Mouse (Mus musculus): Measurements from ENCODE around the gene Tmem63c. TPM values are rescaled to one million over a fixed set of nuclear protein-coding genes. Genes with fewer than 3 reads are reported as not detected.

The Tmem63c gene
- total RNA-seq, 2 experiments from 2014 or later: 41.7 to 43.8 TPM

DNA sequence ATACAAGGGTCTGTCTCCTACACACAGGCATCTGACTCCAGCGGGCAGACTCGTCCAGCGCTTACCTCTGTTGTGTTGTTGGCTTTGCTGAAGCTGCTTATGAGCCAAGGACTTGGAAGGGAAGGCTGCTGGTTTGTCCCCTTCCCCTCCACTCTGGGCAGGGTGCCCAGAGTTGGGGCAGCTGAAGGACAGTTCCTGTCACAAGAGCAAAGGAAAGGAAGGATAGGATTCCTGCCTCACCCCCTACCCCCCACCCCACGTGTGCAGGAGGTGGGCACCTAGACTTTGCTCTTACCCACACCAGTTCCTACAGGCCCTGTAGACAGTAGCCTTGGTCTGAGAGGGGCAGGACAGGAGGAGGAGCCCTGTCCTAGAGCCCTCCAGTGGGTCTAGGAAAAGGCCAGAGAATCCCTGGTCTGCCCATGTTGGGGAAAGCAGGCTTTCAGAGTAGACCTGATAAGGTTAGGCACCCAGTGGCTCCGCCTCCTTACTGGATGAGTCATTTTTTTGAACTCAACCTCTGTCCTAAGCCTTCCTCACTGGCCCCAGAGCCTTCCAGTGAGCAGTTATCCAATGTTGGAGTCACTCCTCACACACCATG, 10.1 kb downstream of the Tmem63c start:
- intact Hi-C loops (cut with DNase I): no loop called here
- Histone ChIP-seq H3K27ac (no peak overlapping the region), H3K4me3 (no peak overlapping the region)
- no peak for TF ChIP-seq CTCF (IDR thresholded peaks at IDR 0.05)
- DNase-seq (ENCODE audit: extremely low spot score in 1 of 2, low spot score in 2 of 2): no peak

DNA sequence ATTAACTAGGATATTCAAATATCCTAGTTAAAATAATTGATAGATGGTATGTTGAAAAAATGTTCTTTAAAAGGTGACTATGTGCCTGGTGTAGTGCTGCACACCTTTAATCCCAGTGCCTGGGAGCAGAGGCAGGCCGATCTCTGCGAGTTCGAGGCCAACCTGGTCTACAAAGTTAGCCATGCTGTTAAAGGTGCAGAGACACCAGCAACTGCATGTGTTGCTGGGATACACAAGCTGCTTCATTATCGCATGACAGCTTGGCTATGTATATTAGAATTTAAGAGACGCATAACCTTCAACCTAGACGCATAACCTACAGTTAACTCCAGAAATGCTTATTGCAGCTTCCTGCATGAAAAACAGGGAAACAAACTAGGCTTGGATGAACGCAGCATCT, 15.5 kb downstream of the Tmem63c start:
- no peak for TF ChIP-seq CTCF (IDR thresholded peaks at IDR 0.05)
- DNase-seq (ENCODE audit: extremely low spot score in 1 of 2, low spot score in 2 of 2): no peak
- intact Hi-C loops (cut with DNase I): no loop called here
- H3K4me3 ChIP-seq: no peak overlapping the region
- no peak overlapping the region for H3K27ac ChIP-seq

DNA sequence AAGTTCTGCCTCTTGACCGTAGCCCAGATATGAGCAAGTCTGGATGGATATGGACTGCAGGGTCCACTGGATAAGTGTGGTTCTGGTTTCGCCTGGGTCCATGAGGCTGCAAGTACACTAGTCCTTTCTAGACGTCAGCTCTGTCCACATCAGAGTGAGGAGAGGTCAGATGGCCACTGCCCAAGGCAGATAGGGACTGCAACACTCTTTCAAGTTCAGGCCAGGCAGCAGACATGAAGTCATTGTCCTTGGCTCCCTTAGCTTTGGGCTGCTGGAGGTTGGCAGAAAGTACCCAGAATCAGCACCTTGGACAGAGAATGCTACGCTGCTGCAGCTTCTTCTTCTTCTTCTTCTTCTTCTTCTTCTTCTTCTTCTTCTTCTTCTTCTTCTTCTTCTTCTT, 19.0 kb downstream of the Tmem63c start:
- Histone ChIP-seq H3K4me3 (no peak overlapping the region), H3K27ac (peak overlapping the region; percentile 50; the same call in 1 of the 2 replicates)
- no peak for DNase-seq (ENCODE audit: extremely low spot score in 1 of 2, low spot score in 2 of 2)
- no peak for TF ChIP-seq CTCF (IDR thresholded peaks at IDR 0.05)
- intact Hi-C loops (cut with DNase I): no loop called here

DNA sequence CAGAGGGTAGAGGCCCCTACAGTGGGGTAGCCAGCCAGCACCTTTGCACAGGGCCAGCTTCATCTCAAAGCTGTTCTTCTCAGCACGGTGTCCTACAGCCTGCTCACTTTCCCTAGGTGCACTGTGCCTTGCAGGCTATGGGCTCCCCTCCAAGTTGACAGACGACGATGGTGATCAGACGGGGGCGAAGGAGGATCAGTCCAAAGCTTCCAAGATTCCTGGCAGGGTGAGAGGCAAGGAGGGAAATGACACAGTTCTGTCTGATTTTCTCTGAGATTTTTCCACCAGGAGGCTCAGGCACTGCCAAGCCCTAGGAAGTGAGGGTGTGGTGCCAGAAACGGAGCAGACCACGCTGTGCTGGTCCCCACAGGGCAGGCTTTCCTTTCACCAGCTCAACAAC, 19.7 kb downstream of the Tmem63c start:
- H3K27ac ChIP-seq: peak overlapping the region; percentile 78
- H3K4me3 ChIP-seq: no peak overlapping the region
- intact Hi-C loops (cut with DNase I): no loop called here
- TF ChIP-seq CTCF (IDR thresholded peaks at IDR 0.05): no peak; the same call in 1 of the 2 replicates
- peak; percentile 37 to 72 for DNase-seq (ENCODE audit: extremely low spot score in 1 of 2, low spot score in 2 of 2)

DNA sequence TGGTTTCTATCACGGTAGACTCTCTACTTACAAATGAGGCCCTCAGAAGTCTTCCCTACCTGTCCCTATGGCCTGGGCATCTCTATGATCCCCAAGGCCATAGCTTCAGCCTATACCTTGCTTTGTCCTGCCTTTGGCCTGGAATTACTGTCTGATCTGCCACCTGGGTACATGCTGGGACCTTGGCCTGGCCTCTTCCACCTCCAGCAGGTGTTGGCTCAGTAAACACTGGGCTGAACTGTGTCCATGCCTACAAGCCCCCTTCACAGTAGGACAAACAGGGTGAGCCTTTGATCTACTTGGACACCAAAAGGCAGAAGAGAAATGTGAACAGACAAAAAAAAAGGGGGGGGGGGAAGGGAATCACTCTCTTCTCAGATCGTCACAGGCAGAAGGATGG, 21.3 kb downstream of the Tmem63c start:
- H3K4me3 ChIP-seq: no peak overlapping the region
- peak overlapping the region; percentile 86 for H3K27ac ChIP-seq
- DNase-seq (ENCODE audit: extremely low spot score in 1 of 2, low spot score in 2 of 2): no peak
- intact Hi-C loops (cut with DNase I): loop anchor here (2.0 kb wide), 1 partner anchor 16 kb away; no protein-coding TSS in a partner anchor
- no peak for TF ChIP-seq CTCF (IDR thresholded peaks at IDR 0.05)

DNA sequence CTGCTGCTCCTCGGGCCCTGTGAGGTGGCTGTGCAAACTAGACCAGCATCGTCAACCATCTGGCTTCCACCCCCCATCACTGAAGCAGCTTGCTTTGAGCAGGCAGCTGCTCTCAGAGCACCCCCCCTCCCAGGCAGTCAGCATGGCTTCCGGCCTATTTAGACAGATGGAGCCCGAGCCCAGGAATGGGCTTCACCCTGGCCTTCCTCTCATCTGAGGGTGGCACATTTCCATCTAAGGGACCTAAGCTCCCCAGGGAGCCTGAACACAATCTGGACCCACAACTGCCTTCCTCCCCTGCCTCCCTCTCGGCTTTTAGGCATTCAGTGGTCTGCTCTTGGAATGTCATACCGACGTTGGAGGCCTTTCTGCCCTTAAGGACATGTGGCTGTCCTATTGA, 22.1 kb downstream of the Tmem63c start:
- Histone ChIP-seq H3K4me3 (no peak overlapping the region), H3K27ac (peak overlapping the region; percentile 86)
- DNase-seq (ENCODE audit: extremely low spot score in 1 of 2, low spot score in 2 of 2): peak; percentile 37 to 54
- no peak for TF ChIP-seq CTCF (IDR thresholded peaks at IDR 0.05)
- intact Hi-C loops (cut with DNase I): loop anchor here (2.0 kb wide), 1 partner anchor 16 kb away; no protein-coding TSS in a partner anchor

DNA sequence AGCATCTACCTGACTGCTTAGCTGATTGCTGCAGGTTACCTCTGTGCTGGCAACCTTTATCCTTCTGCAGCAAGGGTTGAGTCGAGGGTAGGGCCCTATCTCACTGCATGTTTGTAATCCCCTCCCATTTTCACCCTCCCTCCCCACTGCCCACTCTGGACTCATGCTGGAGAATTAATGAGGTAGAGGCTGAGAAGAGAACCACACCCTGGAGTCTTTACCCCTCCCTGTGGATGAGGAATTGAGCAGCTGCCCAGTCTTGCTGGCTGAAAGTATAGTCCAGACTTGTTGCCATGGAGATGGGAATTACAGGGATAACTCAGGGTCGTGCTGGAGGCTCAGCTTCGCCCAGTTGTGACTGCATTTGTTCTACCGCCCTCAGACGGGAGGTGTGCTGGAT, 23.6 kb downstream of the Tmem63c start:
- intact Hi-C loops (cut with DNase I): no loop called here
- peak overlapping the region; percentile 86 for H3K27ac ChIP-seq
- TF ChIP-seq CTCF (IDR thresholded peaks at IDR 0.05): no peak
- DNase-seq (ENCODE audit: extremely low spot score in 1 of 2, low spot score in 2 of 2): peak in 1 of 2 experiments; percentile 49
- no peak overlapping the region for H3K4me3 ChIP-seq

DNA sequence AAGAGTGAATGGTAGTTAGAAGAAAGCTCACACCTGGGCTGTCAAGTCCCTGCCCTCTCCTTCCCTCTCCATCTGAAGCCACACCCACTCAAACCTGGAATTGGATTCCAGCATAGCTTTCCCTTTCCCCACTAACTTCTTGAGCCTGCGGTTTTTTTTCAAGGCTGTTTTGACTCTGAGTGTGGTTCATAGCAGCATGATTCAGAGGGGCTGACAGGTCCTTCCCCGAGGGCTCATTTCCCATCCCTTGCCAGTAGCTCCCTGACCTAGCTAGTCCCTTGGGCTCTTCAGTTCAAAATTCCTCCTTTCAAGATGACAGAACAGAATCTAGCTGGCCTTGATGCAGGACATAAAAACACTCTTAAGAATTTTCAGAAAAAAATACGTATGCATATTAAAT, 26.4 kb downstream of the Tmem63c start:
- Histone ChIP-seq H3K27ac (no peak overlapping the region), H3K4me3 (no peak overlapping the region)
- no peak for TF ChIP-seq CTCF (IDR thresholded peaks at IDR 0.05)
- no peak for DNase-seq (ENCODE audit: extremely low spot score in 1 of 2, low spot score in 2 of 2)
- intact Hi-C loops (cut with DNase I): no loop called here

DNA sequence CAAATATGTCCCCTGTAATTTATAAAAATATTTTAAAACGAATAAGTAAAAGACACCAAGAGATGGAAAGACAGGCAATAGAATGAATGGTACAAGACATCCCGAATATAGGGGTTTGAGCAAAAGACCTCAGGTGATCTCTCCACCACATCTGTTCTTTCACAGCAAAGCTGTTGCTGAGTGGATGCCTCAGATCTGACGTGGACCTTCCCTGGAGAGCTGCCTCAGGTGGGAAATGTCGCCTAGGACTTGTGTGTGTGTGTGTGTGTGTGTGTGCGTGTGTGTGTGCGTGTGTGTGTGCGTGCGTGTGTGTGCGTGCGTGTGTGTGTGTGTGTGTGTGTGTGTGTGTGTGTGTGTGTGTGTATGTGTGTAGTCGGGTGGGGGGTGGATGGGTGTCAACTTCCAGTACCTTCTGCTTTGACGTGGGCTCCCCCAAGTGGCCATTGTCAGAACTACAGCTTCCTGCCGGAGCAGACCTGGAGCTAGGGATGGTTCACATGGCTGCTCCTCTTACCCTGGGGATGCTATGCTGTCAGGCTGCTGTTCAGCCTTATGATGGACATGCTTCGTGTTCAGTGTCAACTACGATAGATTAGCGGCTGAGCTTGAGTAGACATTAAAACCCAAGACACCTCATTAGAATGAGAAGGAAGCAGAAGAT, 31.7 kb downstream of the Tmem63c start:
- intact Hi-C loops (cut with DNase I): loop anchor here (1.0 to 2.0 kb wide), 2 partner anchors 52 to 284 kb away; no protein-coding TSS in a partner anchor
- DNase-seq (ENCODE audit: extremely low spot score in 1 of 2, low spot score in 2 of 2): peak; percentile 88 to 96
- TF ChIP-seq CTCF (IDR thresholded peaks at IDR 0.05): peak; percentile 72
- Histone ChIP-seq H3K27ac (no peak overlapping the region), H3K4me3 (no peak overlapping the region)

DNA sequence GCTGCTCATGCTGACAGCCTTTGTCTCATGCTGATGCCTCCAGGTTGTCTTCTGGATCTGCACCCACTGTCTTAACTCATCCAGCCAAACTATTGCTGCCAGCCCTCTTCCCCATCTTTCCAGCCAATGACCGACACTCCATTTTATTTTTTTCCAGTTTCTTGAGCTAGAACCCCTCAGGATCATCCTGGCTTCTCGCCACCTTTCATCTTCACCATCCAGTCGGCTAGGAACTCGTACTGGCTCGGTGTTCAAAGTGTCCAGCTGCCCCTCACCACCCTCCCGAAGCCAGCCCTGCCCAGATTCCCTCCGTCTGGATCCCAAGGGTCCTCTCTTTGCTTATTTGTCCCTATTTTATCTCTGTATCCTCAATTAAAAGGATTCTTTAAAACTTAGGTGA, 33.7 kb downstream of the Tmem63c start:
- Histone ChIP-seq H3K27ac (no peak overlapping the region), H3K4me3 (no peak overlapping the region)
- DNase-seq (ENCODE audit: extremely low spot score in 1 of 2, low spot score in 2 of 2): no peak
- TF ChIP-seq CTCF (IDR thresholded peaks at IDR 0.05): no peak
- intact Hi-C loops (cut with DNase I): no loop called here

DNA sequence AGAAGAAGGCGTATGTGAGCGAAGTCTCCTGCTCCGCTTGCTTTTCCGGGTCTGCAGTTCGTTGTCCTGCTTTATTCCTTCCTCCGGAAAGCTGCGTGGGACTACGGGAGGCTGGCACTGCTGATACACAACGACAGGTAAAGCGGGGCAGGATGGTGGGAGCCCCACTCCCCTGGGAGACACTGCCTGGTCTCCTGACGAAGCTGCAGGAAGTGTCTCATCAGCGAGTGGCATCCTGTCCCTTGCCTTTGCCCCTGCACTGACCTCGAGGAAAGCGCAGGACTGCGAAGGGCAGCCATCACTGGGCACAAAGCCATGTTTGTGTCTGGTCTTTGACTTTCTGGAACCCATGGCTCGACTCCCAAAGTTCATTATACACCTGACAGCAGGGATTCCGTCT, 35.9 kb downstream of the Tmem63c start:
- no peak for TF ChIP-seq CTCF (IDR thresholded peaks at IDR 0.05)
- no peak overlapping the region for H3K27ac ChIP-seq
- H3K4me3 ChIP-seq: no peak overlapping the region
- intact Hi-C loops (cut with DNase I): no loop called here
- no peak for DNase-seq (ENCODE audit: extremely low spot score in 1 of 2, low spot score in 2 of 2)

DNA sequence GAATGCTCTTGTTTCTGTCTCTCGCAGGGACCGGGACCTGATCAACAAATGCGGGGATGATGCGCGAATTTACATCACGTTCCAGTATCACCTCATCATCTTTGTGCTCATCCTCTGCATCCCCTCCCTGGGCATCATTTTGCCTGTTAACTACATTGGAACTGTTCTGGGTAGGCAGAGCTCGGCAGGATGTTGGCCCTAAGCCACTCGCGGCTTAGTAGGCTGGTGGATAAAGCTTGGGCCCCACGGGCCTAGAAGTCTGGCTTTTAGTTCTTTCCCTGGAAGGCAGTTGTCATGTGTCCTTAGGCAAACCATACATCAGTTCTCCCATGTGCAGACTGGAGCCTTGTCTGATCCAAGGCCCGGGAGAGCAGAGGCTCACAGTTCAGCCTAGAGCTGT, 44.3 kb downstream of the Tmem63c start:
- H3K4me3 ChIP-seq: no peak overlapping the region
- H3K27ac ChIP-seq: no peak overlapping the region
- no peak for TF ChIP-seq CTCF (IDR thresholded peaks at IDR 0.05)
- intact Hi-C loops (cut with DNase I): no loop called here
- no peak for DNase-seq (ENCODE audit: extremely low spot score in 1 of 2, low spot score in 2 of 2)

DNA sequence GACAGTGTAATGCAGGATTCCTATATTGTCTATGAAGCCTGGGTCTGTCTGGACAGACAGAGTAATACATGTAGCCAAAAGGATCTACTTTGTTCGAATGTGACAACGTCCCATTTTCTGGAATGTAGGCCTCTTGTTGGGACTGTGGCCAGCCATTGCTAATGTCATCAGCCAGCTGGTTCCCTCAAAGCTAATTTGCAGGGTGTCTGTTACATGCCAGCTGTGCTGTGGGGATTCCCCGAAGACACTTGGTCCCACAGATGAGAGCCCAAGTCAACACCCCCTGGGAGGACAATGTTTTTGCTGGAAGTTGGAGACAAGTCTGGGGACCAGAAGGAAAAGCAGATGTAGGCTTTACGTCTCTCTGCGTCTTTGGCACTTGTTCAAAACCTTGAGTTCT, 45.3 kb downstream of the Tmem63c start:
- no peak for DNase-seq (ENCODE audit: extremely low spot score in 1 of 2, low spot score in 2 of 2)
- Histone ChIP-seq H3K27ac (no peak overlapping the region), H3K4me3 (no peak overlapping the region)
- TF ChIP-seq CTCF (IDR thresholded peaks at IDR 0.05): no peak
- intact Hi-C loops (cut with DNase I): no loop called here
